Mouse (Mus musculus) right cerebral cortex, postnatal 14 days (tissue): Measurements from ENCODE around the gene Krt73.

Experiments
- DNase-seq: peaks from one replicate; pipeline ENCODE4 v3.0.0; 2022

Gene Krt73

GRCm38 (mm10) chr15:101802296-101802835, at the start of gene Krt73:
Gene Krt73, minus strand, starts transcription at chr15:101802346.
- no peak for DNase-seq

DNA sequence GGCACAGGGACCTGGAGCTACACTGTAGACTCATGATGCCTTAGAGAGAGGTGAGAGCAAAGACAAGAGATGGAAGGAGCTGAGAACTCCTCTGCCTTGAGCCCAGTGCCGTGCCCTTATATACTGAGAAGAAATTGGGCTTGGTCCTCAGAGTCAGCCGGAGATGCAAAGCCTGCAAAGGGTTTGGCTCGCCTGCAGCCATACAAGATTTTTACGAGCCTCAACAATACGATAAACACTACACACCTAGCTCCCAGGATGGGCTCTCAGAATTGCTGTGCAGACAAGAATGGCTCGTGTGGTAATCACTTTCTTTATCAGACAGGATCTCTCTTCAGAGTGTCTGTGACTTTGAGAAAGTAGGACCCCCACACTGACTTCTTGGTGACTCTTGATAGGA, 48.5 kb upstream of the Krt73 start, which contains the start of gene Krt1:
Gene Krt1 (minus strand): TSS at position 101 of the 400 bp plus-strand sequence.
- no peak for DNase-seq

DNA sequence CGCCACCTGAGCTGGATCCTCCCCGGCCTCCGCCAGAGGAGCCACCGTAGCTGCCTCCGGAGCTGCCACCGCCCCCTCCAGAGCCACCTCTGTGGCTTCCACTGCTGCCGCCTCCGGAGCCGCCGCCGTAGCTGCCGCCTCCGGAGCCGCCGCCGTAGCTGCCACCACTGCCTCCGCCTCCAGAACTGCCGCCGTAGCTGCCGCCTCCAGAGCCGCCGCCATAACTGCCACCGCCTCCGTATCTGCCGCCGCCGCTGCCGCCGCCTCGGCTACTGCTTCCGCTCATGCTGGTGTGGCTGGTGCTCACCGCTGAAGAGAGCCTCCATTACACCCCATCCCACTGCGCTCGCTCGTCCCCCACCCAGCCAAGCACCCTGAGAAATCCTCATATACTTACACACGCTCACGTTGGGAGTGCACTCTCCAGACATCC, 43.8 kb upstream of the Krt73 start:
- peak; percentile 59 for DNase-seq

- DNase-seq, result no peak
These were observed 41.0 kb upstream of the Krt73 start for GRCm38 (mm10) chr15:101843192-101843591.

GRCm38 (mm10) chr15:101834784-101835328, 32.7 kb upstream of the Krt73 start:
- DNase-seq, result no peak

DNA sequence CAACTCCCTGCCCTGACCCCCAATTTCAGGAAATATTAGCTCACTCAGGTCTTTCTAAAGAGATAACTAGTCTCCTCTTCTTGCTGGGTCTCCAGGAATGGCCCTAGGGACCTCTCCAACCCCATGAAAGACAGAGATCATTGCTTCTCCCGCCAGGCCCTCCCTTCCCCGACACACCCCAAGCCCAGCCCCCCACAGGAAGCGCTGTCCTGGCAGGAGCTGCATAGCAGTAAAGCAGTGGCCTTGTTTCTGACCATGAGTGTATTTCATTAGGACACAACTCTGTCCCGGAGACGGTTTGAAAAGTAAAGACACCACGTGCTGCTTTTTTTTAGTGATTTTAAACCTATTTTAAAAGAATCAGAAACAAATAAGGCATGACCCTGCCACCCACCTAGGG, 31.0 kb upstream of the Krt73 start:
- DNase-seq, result no peak

- DNase-seq, result no peak
These were observed 27.3 kb upstream of the Krt73 start for GRCm38 (mm10) chr15:101829441-101829840.

DNA sequence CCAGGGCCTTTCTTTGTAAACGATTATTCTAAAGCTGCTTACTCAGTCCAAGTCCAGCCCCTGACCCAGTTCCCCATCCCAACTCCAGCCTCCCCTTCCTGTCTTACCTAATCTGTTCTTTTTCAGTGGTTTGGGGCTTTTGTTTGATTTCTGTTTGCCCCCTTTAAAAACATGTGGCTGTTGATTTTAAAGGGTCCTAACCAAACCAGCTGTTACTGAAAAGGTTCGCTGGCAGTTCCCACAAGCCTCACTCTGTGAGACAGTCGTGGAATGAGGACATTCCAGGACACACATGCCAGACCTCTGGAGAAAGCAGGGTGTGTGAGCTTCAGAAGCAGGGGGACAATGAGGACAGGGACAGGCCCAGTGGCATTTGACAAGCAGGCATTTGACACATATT, 19.6 kb upstream of the Krt73 start:
- no peak for DNase-seq

- no peak for DNase-seq
These were observed 15.7 kb upstream of the Krt73 start, which contains the start of gene Krt2 for GRCm38 (mm10) chr15:101817875-101818274. Gene Krt2, minus strand, starts transcription at chr15:101818169.

GRCm38 (mm10) chr15:101803052-101803822, 1.1 kb upstream of the Krt73 start:
- DNase-seq, result no peak

- DNase-seq, result no peak
These were observed 11.3 kb downstream of the Krt73 start for GRCm38 (mm10) chr15:101790867-101791266.

DNA sequence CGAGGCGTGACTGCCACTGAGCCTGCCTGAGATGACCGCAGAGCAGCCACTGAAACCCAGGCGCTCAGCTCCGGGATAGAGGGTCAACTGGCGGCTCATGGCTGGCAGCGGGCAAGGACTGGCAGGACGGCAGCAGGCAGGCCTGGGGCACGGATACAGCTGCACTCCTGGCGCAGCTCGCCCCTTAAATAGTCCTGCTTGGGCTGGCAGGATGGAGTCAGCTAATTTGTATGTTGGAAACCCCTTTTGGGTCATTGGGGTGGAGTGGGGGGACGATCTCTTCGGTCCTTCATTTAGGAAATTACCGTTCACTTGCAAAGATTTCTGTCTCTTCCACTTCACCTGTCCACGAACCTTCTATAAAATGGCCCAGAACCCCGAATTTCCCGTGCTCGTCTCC, 15.8 kb downstream of the Krt73 start, which contains the start of gene Krt72:
Gene Krt72 (minus strand): TSS at position 101 of the 400 bp plus-strand sequence.
- DNase-seq, result no peak

DNA sequence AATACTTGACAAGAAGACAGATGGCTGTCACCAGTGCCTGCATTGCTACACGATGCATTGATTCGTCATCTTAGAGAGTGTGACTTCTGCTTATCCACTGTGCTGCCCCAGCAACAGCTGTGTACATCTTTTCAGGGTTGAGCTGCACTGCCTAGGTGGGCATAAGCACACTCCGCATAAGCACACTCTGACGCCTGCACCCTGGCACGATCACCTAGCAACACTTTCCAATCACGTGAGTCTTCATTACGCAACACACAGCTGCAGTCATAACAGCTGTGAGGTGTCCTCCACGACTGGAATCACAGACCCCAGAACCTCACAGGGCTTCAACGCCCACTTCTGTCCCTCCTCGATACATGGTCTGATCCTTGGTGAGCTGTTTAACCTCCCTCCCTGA, 28.7 kb downstream of the Krt73 start:
- DNase-seq, result no peak

- peak; percentile 87 for DNase-seq
These were observed 29.4 kb downstream of the Krt73 start for GRCm38 (mm10) chr15:101772711-101773081.

- DNase-seq, result no peak
These were observed 30.0 kb downstream of the Krt73 start for GRCm38 (mm10) chr15:101772080-101772710.

GRCm38 (mm10) chr15:101770226-101770625, 31.9 kb downstream of the Krt73 start:
- no peak for DNase-seq
